Mouse (Mus musculus): ENCODE measurements at regions not wholly inside any gene's neighbourhood (a gene's known extent, or its start where the extent isn't known, plus 50 kb on each side); places are given as distances from the start of the nearest gene placed in this dataset.

DNA sequence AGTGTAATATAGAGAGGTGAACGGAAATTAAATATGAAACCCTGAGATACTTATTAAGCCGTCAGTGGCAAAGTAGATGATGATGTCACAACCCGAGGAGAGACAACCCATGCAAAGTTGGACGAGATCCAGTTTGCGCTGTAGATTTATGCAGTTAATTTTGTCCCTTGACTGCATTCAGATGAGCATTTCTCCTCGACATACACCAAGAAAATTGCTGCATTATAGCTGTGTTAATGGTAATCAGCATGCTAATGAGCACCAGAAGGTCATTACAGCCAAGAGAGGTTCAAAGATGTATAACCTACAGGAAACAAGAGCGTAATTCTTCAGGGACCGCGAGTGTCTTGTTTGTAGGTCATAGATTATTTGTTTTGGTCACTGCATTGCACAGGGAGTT, 313.2 kb downstream of the Rbm26 start:
- TF ChIP-seq GATA1 (IDR thresholded peaks at IDR 0.05; ENCODE audit: borderline replicate concordance, low read length) (no peak), FLI1 (IDR thresholded peaks at IDR 0.05; ENCODE audit: low read length) (no peak)

All from megakaryocyte, embryonic 14.5 days (primary cell).